Mouse (Mus musculus): Measurements from ENCODE around the gene Hoxc5. TPM values are rescaled to one million over a fixed set of nuclear protein-coding genes. Genes with fewer than 3 reads are reported as not detected.

Hoxc5 gene
- polyA plus RNA-seq, 1 experiment = not detected

DNA sequence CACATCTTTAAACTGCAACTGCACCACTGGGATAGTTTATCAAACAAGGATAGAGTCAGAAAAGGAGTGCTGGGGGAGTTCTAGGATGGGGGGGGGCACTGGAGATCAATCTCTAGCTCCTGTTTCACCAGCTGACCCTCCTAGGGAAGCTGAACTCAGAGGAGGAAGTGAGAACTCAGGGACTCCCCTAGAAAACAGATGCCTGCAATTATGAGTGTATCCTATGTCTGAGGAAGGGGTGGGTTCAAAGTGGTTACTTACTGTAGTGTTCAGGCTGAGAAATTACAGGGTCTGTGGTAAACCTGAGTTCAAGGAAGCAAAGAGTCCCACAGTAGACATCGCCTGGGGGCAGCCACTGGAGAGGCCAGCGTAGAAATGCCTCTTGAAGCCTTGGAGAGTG lies 84.4 kb downstream of the Hoxc5 start:
- H3K9me3 ChIP-seq (replicated peaks; ENCODE audit: control insufficient read depth, insufficient read depth, low read length, poor library complexity, severe bottlenecking) = no peaks in the 10 kb centered on the region
- H3K4me3 ChIP-seq (ENCODE audit: low read depth, low read length) = no peak overlapping the region
- H3K9ac ChIP-seq (ENCODE audit: low read depth, poor library complexity, severe bottlenecking) = no peak overlapping the region
- peaks cover 2% of the 10 kb centered on the region; the same call in 1 of the 2 replicates for H3K27me3 ChIP-seq (ENCODE audit: control insufficient read depth, insufficient read depth, low read length, poor library complexity, severe bottlenecking)
- no peak overlapping the region for H3K27ac ChIP-seq (ENCODE audit: insufficient read depth, low read length)
- H3K4me1 ChIP-seq (ENCODE audit: control insufficient read depth, insufficient read depth, low read length) = no peaks in the 10 kb centered on the region
- no peaks in the 10 kb centered on the region for H3K36me3 ChIP-seq (ENCODE audit: control insufficient read depth, insufficient read depth, low read length, poor library complexity, severe bottlenecking)
- TF ChIP-seq POLR2A (IDR thresholded peaks at IDR 0.05; ENCODE audit: insufficient read depth, low read length) (no peak), CTCF (IDR thresholded peaks at IDR 0.05; ENCODE audit: low read depth, low read length) (no peak), EP300 (IDR thresholded peaks at IDR 0.05; ENCODE audit: insufficient read depth, low read depth, low read length) (no peak)

DNA sequence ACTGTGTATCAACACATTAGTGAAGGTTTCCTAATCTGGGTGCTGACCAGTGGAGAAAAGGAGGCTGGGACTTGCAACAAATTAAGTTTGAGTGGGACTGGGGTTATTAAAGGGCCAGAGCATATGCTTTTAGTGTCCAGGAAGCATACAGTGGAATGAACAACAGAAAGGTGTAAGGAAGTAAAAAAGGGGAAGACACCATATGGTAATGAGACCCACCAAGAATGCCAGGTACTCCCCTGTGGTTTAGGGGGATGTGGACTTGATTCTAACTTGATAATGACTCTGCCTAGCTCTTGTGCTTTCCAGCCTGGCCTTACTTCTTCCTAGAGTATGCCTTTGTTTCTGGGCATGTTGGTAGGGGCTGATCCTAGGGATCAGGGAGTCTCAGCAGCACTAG lies 86.0 kb downstream of the Hoxc5 start:
- Histone ChIP-seq H3K27ac (ENCODE audit: insufficient read depth, low read length) (no peak overlapping the region), H3K4me1 (ENCODE audit: control insufficient read depth, insufficient read depth, low read length) (no peaks in the 10 kb centered on the region), H3K9me3 (replicated peaks; ENCODE audit: control insufficient read depth, insufficient read depth, low read length, poor library complexity, severe bottlenecking) (no peaks in the 10 kb centered on the region), H3K9ac (ENCODE audit: low read depth, poor library complexity, severe bottlenecking) (no peak overlapping the region), H3K27me3 (ENCODE audit: control insufficient read depth, insufficient read depth, low read length, poor library complexity, severe bottlenecking) (peaks cover 2% of the 10 kb centered on the region; the same call in 1 of the 2 replicates), H3K36me3 (ENCODE audit: control insufficient read depth, insufficient read depth, low read length, poor library complexity, severe bottlenecking) (no peaks in the 10 kb centered on the region), H3K4me3 (ENCODE audit: low read depth, low read length) (no peak overlapping the region)
- TF ChIP-seq CTCF (IDR thresholded peaks at IDR 0.05; ENCODE audit: low read depth, low read length) (no peak), POLR2A (IDR thresholded peaks at IDR 0.05; ENCODE audit: insufficient read depth, low read length) (no peak), EP300 (IDR thresholded peaks at IDR 0.05; ENCODE audit: insufficient read depth, low read depth, low read length) (no peak)

DNA sequence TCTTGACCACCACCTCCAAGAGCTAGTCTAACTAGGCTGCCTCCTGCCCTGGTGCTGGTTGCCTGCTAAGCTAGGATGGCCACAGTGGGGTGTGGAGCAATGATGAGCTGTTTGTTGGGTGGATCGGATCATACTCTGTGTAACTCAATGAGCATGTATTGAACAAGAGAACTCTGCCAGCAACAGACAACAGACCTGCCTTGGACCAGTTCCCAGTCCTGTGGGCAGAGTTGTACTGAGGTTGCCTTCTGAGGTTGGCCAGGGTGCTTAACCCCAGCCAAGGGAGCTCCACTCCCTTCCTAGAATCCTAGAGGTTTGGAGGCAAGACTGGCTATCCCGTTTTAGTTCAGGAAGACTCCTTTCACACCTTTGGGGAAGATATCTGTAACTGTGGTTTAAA lies 89.2 kb downstream of the Hoxc5 start:
- TF ChIP-seq POLR2A (IDR thresholded peaks at IDR 0.05; ENCODE audit: insufficient read depth, low read length) (no peak), EP300 (IDR thresholded peaks at IDR 0.05; ENCODE audit: insufficient read depth, low read depth, low read length) (no peak), CTCF (IDR thresholded peaks at IDR 0.05; ENCODE audit: low read depth, low read length) (no peak)
- H3K27me3 ChIP-seq (ENCODE audit: control insufficient read depth, insufficient read depth, low read length, poor library complexity, severe bottlenecking) = peaks cover 10% of the 10 kb centered on the region
- H3K4me1 ChIP-seq (ENCODE audit: control insufficient read depth, insufficient read depth, low read length) = no peaks in the 10 kb centered on the region

DNA sequence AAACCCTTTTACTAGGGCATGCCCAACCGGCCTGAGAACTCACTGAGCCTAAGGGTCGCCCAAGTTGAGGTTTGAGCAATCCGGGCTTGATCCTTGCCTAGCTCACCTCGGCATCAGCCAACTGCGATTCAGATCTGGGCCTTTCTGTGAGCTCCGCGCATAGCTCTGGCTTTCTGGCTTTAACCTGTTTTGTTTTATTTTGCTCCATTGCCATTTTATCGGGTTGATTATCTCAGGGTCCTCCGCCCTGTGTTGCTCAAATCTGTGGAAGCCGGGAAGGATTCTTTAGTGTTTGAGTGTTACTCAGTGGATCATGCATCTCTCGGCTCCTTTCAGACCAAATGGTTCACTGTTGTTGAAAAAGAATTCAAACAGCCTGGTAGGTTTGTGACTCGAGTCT lies 91.5 kb downstream of the Hoxc5 start:
- no peak overlapping the region for H3K27ac ChIP-seq (ENCODE audit: insufficient read depth, low read length)
- TF ChIP-seq CTCF (IDR thresholded peaks at IDR 0.05; ENCODE audit: low read depth, low read length) = no peak
- TF ChIP-seq POLR2A (IDR thresholded peaks at IDR 0.05; ENCODE audit: insufficient read depth, low read length) = no peak
- TF ChIP-seq EP300 (IDR thresholded peaks at IDR 0.05; ENCODE audit: insufficient read depth, low read depth, low read length) = no peak
- no peak overlapping the region for H3K4me3 ChIP-seq (ENCODE audit: low read depth, low read length)
- 0 out of 2 replicates have a peak overlapping the region, but pooled peaks have one; percentile 39 for H3K9ac ChIP-seq (ENCODE audit: low read depth, poor library complexity, severe bottlenecking)
- H3K4me1 ChIP-seq (ENCODE audit: control insufficient read depth, insufficient read depth, low read length) = no peaks in the 10 kb centered on the region
- no peaks in the 10 kb centered on the region for H3K9me3 ChIP-seq (replicated peaks; ENCODE audit: control insufficient read depth, insufficient read depth, low read length, poor library complexity, severe bottlenecking)
- H3K27me3 ChIP-seq (ENCODE audit: control insufficient read depth, insufficient read depth, low read length, poor library complexity, severe bottlenecking) = peaks cover 12% of the 10 kb centered on the region
- no peaks in the 10 kb centered on the region for H3K36me3 ChIP-seq (ENCODE audit: control insufficient read depth, insufficient read depth, low read length, poor library complexity, severe bottlenecking)

More for the DNA sequence above, 89.2 kb downstream of the Hoxc5 start:
- no peaks in the 10 kb centered on the region for H3K36me3 ChIP-seq (ENCODE audit: control insufficient read depth, insufficient read depth, low read length, poor library complexity, severe bottlenecking)
- no peak overlapping the region for H3K27ac ChIP-seq (ENCODE audit: insufficient read depth, low read length)
- H3K4me3 ChIP-seq (ENCODE audit: low read depth, low read length) = no peak overlapping the region
- no peaks in the 10 kb centered on the region for H3K9me3 ChIP-seq (replicated peaks; ENCODE audit: control insufficient read depth, insufficient read depth, low read length, poor library complexity, severe bottlenecking)
- H3K9ac ChIP-seq (ENCODE audit: low read depth, poor library complexity, severe bottlenecking) = no peak overlapping the region

DNA sequence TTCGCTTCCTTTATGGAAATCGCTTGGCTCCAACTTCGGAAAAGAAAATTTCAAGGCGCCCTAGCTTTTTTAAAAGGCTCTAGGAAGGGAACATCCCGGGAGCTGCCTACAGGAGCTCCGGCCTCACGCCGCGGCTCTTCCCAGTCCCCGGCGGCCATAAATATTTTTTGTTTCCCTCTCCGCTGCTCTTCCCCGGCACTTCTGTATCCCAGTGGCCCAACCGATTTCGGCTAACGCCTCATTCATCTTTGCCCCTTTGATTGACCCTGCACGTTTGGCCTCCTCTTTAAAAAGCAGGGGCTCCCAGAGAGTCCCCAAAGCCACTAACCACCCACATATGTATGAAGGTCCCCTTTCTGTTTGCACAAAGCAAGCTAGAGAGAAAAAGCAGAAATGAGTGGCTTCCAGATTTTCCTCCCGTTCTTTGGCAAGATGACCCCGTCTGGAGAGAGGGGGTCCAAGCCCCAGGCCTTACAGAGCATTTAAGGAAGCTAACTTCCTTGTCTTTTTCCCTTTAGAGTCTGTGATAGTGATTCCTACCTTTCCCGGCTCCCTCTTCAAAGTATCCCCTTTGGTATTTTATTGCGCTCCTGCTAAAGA lies 92.2 kb downstream of the Hoxc5 start:
- Histone ChIP-seq H3K27ac (ENCODE audit: insufficient read depth, low read length) (no peak overlapping the region), H3K27me3 (ENCODE audit: control insufficient read depth, insufficient read depth, low read length, poor library complexity, severe bottlenecking) (peaks cover 15% of the 10 kb centered on the region), H3K4me1 (ENCODE audit: control insufficient read depth, insufficient read depth, low read length) (no peaks in the 10 kb centered on the region), H3K4me3 (ENCODE audit: low read depth, low read length) (no peak overlapping the region), H3K9me3 (replicated peaks; ENCODE audit: control insufficient read depth, insufficient read depth, low read length, poor library complexity, severe bottlenecking) (no peaks in the 10 kb centered on the region), H3K36me3 (ENCODE audit: control insufficient read depth, insufficient read depth, low read length, poor library complexity, severe bottlenecking) (no peaks in the 10 kb centered on the region), H3K9ac (ENCODE audit: low read depth, poor library complexity, severe bottlenecking) (peak overlapping the region; percentile 39; the same call in 1 of the 2 replicates)
- TF ChIP-seq CTCF (IDR thresholded peaks at IDR 0.05; ENCODE audit: low read depth, low read length) (no peak), EP300 (IDR thresholded peaks at IDR 0.05; ENCODE audit: insufficient read depth, low read depth, low read length) (no peak), POLR2A (IDR thresholded peaks at IDR 0.05; ENCODE audit: insufficient read depth, low read length) (no peak)

DNA sequence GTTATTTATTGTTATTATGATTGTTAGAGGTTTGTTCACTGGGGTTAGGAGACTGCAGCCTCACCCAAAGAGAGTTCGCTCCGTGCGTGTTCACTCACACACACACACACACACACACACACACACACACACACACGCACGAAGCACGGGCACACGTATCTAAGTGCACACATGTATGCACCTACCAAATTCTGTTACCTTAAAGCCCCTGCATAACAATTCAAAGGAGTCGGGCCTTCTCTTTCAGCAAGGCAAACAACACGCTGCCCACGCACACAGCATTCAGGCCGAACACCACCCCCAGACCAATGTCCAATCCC lies 92.7 kb downstream of the Hoxc5 start:
- Histone ChIP-seq H3K4me1 (ENCODE audit: control insufficient read depth, insufficient read depth, low read length) (no peaks in the 10 kb centered on the region), H3K9ac (ENCODE audit: low read depth, poor library complexity, severe bottlenecking) (no peak overlapping the region), H3K4me3 (ENCODE audit: low read depth, low read length) (no peak overlapping the region), H3K36me3 (ENCODE audit: control insufficient read depth, insufficient read depth, low read length, poor library complexity, severe bottlenecking) (no peaks in the 10 kb centered on the region), H3K27me3 (ENCODE audit: control insufficient read depth, insufficient read depth, low read length, poor library complexity, severe bottlenecking) (peaks cover 15% of the 10 kb centered on the region), H3K27ac (ENCODE audit: insufficient read depth, low read length) (no peak overlapping the region), H3K9me3 (replicated peaks; ENCODE audit: control insufficient read depth, insufficient read depth, low read length, poor library complexity, severe bottlenecking) (no peaks in the 10 kb centered on the region)
- TF ChIP-seq CTCF (IDR thresholded peaks at IDR 0.05; ENCODE audit: low read depth, low read length) = no peak
- TF ChIP-seq POLR2A (IDR thresholded peaks at IDR 0.05; ENCODE audit: insufficient read depth, low read length) = no peak
- no peak for TF ChIP-seq EP300 (IDR thresholded peaks at IDR 0.05; ENCODE audit: insufficient read depth, low read depth, low read length)

Data from ES-Bruce4 (cell line).